Mouse (Mus musculus): ENCODE measurements around the gene Gm49352.
"Not testable (repeated sequence)": the region's sequence is repeated elsewhere in the genome, so short reads cannot be mapped to it uniquely, and the experiment has no call there.

Gene Gm49352

DNA sequence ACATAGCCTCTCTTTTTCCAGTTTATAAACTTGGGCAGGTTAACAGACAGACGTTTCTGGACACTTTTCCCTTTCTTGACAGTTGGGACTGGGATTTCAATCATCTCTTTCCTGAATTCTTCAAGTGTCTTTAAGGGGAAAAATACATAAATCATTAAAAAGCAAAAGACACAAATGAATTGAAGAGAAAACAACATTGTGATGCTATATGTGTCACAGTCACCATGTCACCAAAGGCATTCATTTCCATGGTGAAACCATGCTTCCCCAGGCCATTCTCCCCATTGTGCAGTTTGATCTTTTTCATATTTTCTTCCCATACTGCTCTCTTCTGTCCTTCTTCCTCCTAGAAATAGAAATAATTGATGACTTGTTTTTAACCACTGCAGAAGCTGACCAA lies at the start of gene Gm49352:
Gene Gm49352 (minus strand): TSS at position 101 of the 400 bp plus-strand sequence.
- DNase-seq = not testable (repeated sequence)

DNA sequence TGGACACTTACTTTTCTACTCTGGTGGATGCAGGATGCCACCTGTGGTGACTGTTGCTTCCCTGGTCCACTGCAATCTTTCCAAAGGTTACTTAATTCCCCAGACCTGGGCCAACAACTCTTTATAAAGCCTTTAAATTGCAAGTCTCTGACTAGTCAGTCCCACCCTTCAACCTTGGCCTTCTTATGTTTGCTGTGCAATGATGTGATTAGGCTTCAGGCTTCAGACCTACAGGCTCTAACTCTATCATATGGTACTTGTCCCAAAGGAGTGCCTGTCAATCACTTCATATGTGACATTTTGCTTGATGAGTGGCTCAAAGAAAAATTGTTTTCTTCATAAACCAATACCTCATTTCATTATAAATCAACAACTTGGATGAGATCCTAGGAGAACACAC lies 2.1 kb upstream of the Gm49352 start, which contains the start of gene Cts3:
Gene Cts3 (minus strand): TSS at position 101 of the 400 bp plus-strand sequence.
- no peak for DNase-seq

DNA sequence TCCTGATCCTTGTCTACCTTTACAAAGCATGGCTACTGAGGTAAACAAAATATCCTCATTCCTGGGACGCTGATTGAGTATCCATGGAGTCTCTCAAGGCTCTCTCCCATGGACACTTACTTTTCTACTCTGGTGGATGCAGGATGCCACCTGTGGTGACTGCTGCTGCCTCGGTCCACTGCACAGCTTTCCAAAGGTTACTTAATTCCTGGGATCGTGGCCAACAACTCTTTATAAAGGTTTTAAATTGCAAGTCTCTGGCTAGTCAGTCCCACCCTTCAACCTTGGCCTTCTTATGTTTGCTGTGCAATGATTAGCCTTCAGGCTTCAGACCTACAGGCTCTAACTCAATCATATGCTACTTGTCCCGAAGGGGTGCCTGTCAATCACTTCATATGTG lies 26.3 kb downstream of the Gm49352 start, which contains the start of gene Ctsm:
Gene Ctsm (minus strand): TSS at position 209 of the 400 bp plus-strand sequence.
- no peak for DNase-seq
